ENCODE assay signal across 16 mouse cellular contexts in the genomic region with DNA sequence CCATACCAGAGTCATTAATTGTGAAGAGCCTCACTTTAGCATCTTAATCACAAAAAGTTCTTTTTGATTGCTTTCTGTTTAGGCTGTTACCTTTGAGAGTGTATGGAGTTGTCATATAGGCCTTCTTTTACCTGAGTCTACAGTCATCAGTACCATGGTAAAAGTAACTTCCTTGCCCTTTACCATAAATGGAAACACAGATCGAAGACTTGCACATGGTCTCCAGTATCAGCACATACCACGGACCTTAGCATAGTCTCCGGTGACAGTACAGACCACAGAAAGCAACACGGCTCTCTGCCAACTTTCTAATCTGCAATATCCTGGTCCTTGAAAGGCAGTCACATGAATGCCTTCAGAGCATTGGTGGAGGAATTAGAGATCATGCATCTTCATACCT.
DNase-seq lines count a peak whose midpoint lies in the region; TF ChIP-seq lines count a peak whose summit lies in the region.
"Had no signal": no experiment of that assay in that cellular context is flagged by ENCODE, and none has a peak within 500 bp of the region (broad histone marks: within the 10 kb centered on the region; RNA-seq: fewer than 3 reads in every experiment).

No protein-coding gene starts in this region.

- peak overlapping the region; percentile 52 for H3K4me2 ChIP-seq in myocyte (ENCODE audit: low read depth)
- H3K4me2 ChIP-seq: embryonic facial prominence, embryonic 13.5 days; embryonic facial prominence, embryonic 15.5 days; forebrain, embryonic 12.5 days had no signal

- H3K27me3 ChIP-seq in C2C12 (ENCODE audit: control insufficient read depth, insufficient read depth, insufficient read length): no peaks in the 10 kb centered on the region
- H3K27me3 ChIP-seq in myocyte (ENCODE audit: control insufficient read depth, insufficient read depth, insufficient read length): no peaks in the 10 kb centered on the region
- H3K27me3 ChIP-seq: embryonic facial prominence, embryonic 13.5 days; embryonic facial prominence, embryonic 15.5 days; forebrain, embryonic 12.5 days had no signal

- TF ChIP-seq POLR2A in myocyte (IDR thresholded peaks at IDR 0.05; ENCODE audit: insufficient read length, low read depth): no peak

- peak; percentile 29 for DNase-seq in heart, adult 11 months
- no peak for DNase-seq in heart, postnatal 25 days (ENCODE audit: low spot score)
- DNase-seq in thymus, postnatal 14 days: no peak
- DNase-seq in right cerebral cortex, postnatal 25 days: no peak
- DNase-seq: B cell, adult 2 months; cerebellum, adult 11-12 months; cerebellum, adult 9-10 months; cerebellum, postnatal 10 days; cerebellum, postnatal 25 days had no signal

- TF ChIP-seq CTCF in C2C12 (IDR thresholded peaks at IDR 0.05; ENCODE audit: control insufficient read depth, insufficient read depth, insufficient read length): no peak

- no peak overlapping the region for H3K4me3 ChIP-seq in C2C12 (ENCODE audit: insufficient read depth, poor library complexity, severe bottlenecking)
- no peak overlapping the region for H3K4me3 ChIP-seq in myocyte
- H3K4me3 ChIP-seq: embryonic facial prominence, embryonic 13.5 days; embryonic facial prominence, embryonic 15.5 days; erythroblast, embryonic 14.5 days; forebrain, embryonic 10.5 days; forebrain, embryonic 12.5 days had no signal

- H3K79me3 ChIP-seq in C2C12 (ENCODE audit: low read depth): no peaks in the 10 kb centered on the region

- no peak overlapping the region for H3ac ChIP-seq in C2C12 (ENCODE audit: control insufficient read depth, insufficient read length, low read depth)
- H3ac ChIP-seq in myocyte (ENCODE audit: control insufficient read depth, insufficient read length): no peak overlapping the region

- H3K79me2 ChIP-seq in C2C12 (ENCODE audit: control insufficient read depth, insufficient read depth) (no peaks in the 10 kb centered on the region), myocyte (ENCODE audit: control insufficient read depth, insufficient read depth) (no peaks in the 10 kb centered on the region)

- intact Hi-C loops in heart, postnatal 25 days (cut with DNase I): no loop called here

- H3K36me3 ChIP-seq in C2C12 (ENCODE audit: control insufficient read depth, insufficient read depth) (no peaks in the 10 kb centered on the region), myocyte (ENCODE audit: control insufficient read depth, insufficient read depth) (no peaks in the 10 kb centered on the region)
- H3K36me3 ChIP-seq: embryonic facial prominence, embryonic 13.5 days; embryonic facial prominence, embryonic 15.5 days; forebrain, embryonic 10.5 days; forebrain, embryonic 12.5 days had no signal

TF ChIP-seq in C2C12, 6 proteins besides CTCF, POLR2A, EP300 and RAD21:
- no peak for TF ChIP-seq MYOG (IDR thresholded peaks at IDR 0.05; ENCODE audit: control insufficient read depth, extremely low read depth, insufficient read length)
- TF ChIP-seq FOSL1 (IDR thresholded peaks at IDR 0.05; ENCODE audit: insufficient read depth, low read length, poor library complexity, severe bottlenecking): no peak
- TF ChIP-seq USF1 (IDR thresholded peaks at IDR 0.05; ENCODE audit: low read depth): peak; percentile 37
- TF ChIP-seq CEBPB (IDR thresholded peaks at IDR 0.05; ENCODE audit: low read depth): no peak
- TF ChIP-seq MYOD1 (IDR thresholded peaks at IDR 0.05; ENCODE audit: control insufficient read depth, insufficient read length, low read depth): no peak
- TF ChIP-seq MAX (IDR thresholded peaks at IDR 0.05): peak; percentile 82
TF ChIP-seq in C2C12: peak in this region for 2.

TF ChIP-seq in myocyte, 11 proteins besides CTCF, POLR2A, EP300 and RAD21:
- TF ChIP-seq E2F4 (IDR thresholded peaks at IDR 0.05; ENCODE audit: insufficient read depth): no peak
- peak; percentile 94 for TF ChIP-seq SRF (IDR thresholded peaks at IDR 0.05; ENCODE audit: control insufficient read depth, insufficient read length, low read depth)
